Mouse (Mus musculus) megakaryocyte progenitor cell, adult 5-6 weeks (primary cell): ENCODE data around the gene Glyctk. TPM values are rescaled to one million over a fixed set of nuclear protein-coding genes. Genes with fewer than 3 reads are reported as not detected.

Experiments
- total RNA-seq, 2 experiments: library from RNA; stranded (forward) in 1 of 2; stranded (reverse) in 1 of 2; fragments of 157-497, 149-512 nt in 1 of 2; fragments of 200-1000 nt in 1 of 2; gene quantifications; 2 replicates each; pipeline versions ENCODE4 v1.2.3 to v1.2.4; 2015 to 2017

Glyctk gene
- total RNA-seq, 2 experiments from 2014 or later: 0.37 to 1.2 TPM

Other genes with a start within 250 kb of the Glyctk start
- not detected in 2 replicates for gene Col6a5, start 197.5 kb downstream of the Glyctk start, total RNA-seq (2015)
- gene Col6a5, start 197.5 kb downstream of the Glyctk start, total RNA-seq (2017): not detected in 2 replicates
- gene Col6a4, start 61.4 kb downstream of the Glyctk start, total RNA-seq (2015): not detected in 2 replicates
- not detected in 2 replicates for gene Col6a4, start 61.4 kb downstream of the Glyctk start, total RNA-seq (2017)
- gene Wdr82, start 12.8 kb upstream of the Glyctk start, total RNA-seq (2015): 58.1 and 58.5 TPM in 2 replicates
- gene Wdr82, start 12.8 kb upstream of the Glyctk start, total RNA-seq (2017): 63.6 and 72.5 TPM in 2 replicates
- 14.3 and 16.9 TPM in 2 replicates for gene Ppm1m, start 41.6 kb upstream of the Glyctk start, total RNA-seq (2015)
- gene Ppm1m, start 41.6 kb upstream of the Glyctk start, total RNA-seq (2017): 15.5 and 23.7 TPM in 2 replicates
- 45.1 and 46.4 TPM in 2 replicates for gene Twf2, start 45.0 kb upstream of the Glyctk start, total RNA-seq (2015)
- 67.5 and 80.6 TPM in 2 replicates for gene Twf2, start 45.0 kb upstream of the Glyctk start, total RNA-seq (2017)
- gene Tlr9, start 64.5 kb upstream of the Glyctk start, total RNA-seq (2015): 2.2 and 4.5 TPM in 2 replicates
- gene Tlr9, start 64.5 kb upstream of the Glyctk start, total RNA-seq (2017): 0.37 and 0.46 TPM in 2 replicates
- gene Alas1, start 90.5 kb upstream of the Glyctk start, total RNA-seq (2015): 559 and 576 TPM in 2 replicates
- 961 and 988 TPM in 2 replicates for gene Alas1, start 90.5 kb upstream of the Glyctk start, total RNA-seq (2017)
- 38.9 and 50.1 TPM in 2 replicates for gene Poc1a, start 122.9 kb upstream of the Glyctk start, total RNA-seq (2015)
- 33.2 and 43.8 TPM in 2 replicates for gene Poc1a, start 122.9 kb upstream of the Glyctk start, total RNA-seq (2017)
- gene Dusp7, start 210.5 kb upstream of the Glyctk start, total RNA-seq (2015): 31.6 and 41.9 TPM in 2 replicates
- gene Dusp7, start 210.5 kb upstream of the Glyctk start, total RNA-seq (2017): 10.8 and 15.0 TPM in 2 replicates